Mouse (Mus musculus) forelimb bud, embryonic 11.5 days (tissue): ENCODE results near the gene Slc12a7.
"Not testable (repeated sequence)": the region's sequence is repeated elsewhere in the genome, so short reads cannot be mapped to it uniquely, and the experiment has no call there.

ENCODE experiments used
- DNase-seq: peaks from one replicate; pipeline ENCODE4 v3.0.0-alpha.2; 2012; ENCODE audit warnings: low read depth, low spot score

The Slc12a7 gene

DNA sequence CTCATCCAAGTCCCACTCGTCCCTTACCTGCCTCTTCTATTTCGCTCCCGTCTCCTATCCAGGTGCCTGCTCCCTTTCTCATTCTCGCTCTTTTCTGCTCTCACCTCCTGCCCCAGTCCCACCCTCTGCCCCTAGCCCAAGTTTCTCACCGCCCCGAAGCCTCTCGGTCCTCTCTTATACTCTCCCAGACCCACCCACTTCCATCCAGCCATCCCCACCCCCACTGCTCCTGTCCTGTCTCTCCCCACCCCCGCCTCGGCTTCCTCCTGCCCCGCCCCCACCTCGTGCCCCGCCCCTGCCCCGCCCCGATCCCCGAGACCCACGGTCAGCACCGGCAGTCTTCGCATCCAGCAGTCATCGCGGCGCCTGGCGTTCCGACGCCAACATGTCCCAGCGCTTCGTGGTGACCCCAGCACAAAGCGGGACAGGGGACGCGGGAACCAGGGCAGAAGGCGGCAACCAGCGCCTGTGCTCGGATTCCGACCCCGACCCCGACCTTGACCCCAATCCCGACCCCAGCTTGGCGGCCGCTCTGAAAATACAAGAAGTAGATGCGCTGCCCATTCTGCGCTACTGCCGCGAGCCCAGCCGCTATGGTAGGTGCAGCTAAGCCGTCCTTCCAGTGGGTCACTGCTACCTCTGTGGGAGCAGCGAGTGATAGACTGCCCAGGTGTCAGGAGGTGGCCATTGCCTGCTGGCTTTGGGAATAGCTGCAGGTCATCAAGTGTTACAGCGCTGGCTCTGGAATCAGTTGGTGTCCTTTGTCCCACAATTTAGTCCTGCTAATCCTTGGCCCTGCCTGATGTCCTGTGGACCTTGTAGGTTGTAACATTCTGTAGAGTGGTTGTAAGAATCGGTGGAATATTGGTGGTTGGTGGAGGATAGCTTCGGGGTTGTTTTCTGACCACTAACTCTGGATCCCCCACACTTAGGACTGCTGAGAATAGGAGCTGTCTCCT is at the start of gene Slc12a7:
Gene Slc12a7, plus strand, starts transcription at position 353 of the 959 bp plus-strand sequence.
- DNase-seq: no peak

DNA sequence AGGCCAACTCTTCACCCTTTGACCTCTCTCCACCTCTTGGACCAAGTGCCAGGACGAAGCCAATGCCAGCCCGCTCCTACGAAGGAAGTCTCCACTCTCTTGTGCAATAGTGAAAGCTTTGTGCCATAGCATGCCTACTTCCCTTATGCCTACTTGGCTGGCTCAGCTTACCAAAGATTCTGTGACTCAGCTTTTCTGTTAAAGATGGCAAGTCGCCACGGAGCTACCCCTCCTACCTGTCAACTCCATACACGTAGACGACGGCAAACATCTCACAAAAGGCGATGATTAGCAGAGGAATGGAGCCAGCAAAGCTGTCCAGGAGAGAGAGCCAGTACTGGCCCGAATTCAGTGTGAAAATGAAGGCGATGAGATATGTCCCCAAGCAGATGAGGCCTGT is 49.2 kb upstream of the Slc12a7 start:
- no peak for DNase-seq

DNA sequence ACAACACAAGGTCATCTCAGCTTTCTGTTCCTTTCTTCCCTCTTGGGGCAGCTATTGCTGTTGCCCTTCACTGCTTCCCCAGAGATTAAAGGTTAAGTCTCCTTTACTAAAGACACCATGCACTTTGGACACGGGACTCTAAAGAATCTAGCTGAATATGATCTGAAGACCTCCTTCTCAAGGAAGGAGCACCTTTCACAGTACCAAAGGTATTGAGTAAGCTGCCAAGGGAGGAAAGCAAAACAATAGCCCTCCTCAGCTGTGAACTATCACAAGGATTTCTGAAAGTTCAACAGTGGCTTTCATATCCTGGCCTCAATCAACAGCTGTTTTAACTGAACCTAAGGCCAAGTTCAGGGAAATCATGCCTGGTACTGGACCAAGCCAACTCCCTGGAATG is 48.5 kb upstream of the Slc12a7 start:
- no peak for DNase-seq

DNA sequence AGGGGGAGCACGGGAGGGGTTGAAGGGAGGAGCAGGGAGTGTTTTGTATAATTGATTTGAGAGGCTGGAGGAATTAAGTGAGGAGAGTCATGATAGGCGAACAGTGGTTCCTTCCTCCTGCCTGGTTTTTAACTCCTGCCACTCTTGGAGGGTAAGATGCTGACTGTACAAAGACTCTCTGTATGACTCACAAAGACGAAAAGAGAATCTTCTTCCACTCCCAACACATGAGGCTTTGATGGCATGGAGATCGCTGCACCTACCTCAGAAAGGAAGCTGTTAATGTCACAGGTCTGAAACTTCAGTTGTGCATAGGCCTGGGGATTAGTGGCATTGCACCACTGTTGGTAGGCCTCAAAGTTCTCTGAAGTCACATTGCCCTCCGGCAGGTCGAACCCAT is 47.4 kb upstream of the Slc12a7 start:
- no peak for DNase-seq

DNA sequence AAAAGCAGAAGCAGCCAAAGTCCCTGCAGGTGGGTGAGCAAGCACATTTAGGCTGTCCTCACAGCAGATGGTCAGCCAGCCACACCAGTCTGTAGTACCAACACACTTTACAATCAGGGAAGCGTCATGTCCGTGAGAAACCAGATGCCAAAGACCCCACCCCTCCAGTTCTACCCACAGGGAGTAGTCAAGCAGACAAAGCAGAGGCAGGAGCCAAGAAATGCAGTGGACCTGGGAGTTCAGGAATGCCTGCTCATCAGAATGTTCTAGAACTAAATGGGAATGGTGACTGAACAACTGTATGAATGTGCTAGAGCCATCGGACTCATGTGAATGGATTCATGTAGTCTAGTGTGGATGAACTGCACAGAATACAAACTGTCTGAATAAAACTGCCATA is 45.3 kb upstream of the Slc12a7 start:
- no peak for DNase-seq

DNA sequence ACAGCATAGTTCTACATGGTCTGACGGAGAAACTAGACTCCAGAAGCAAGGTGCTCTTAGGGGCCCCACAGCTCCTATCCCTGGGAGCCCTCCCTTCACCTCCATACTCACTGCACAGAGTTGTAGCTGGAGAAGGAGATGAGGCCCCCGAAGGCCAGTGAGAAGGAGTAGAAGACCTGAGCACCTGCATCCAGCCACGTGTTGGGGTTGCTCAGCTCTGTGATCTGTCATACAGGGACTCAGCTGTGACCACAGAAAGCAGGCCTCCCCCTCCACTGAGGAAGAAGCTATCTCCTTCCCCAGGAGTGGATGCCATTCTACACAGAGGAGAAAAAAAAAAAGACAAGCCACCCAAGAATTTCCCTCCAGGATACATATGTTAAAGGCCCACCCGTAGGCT is 44.0 kb upstream of the Slc12a7 start:
- no peak for DNase-seq

DNA sequence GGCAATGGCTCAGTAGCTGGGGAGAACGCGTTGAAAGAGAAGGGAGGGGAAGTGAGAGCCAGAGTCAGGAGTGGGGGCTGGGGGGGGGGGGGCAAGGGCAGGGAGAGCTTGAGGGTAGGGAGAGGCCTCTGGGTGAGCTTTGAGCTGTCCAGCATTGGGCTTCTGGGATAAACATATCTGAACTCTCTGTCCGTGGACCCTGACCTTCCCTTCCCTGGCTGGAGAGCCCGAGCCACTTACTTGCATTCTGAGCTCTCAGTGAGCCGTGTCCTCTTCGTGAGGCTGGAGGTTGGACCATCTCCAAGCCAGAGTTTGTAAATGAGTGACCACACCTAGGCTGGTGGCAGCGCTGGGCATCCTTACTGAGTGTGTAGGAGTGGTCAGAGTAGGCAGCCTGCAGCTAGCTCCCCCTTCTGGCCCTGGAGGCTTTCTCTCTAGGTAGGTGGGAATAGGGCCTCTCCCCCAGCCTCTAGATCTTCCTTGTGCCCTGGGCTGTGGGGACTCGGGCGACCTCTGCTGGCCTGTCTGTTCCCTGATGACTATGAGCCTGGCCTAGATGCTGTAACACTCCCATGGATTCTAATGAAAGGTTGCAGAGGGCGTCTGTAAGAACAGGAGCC is 40.5 kb upstream of the Slc12a7 start:
- peak; percentile 62 for DNase-seq

DNA sequence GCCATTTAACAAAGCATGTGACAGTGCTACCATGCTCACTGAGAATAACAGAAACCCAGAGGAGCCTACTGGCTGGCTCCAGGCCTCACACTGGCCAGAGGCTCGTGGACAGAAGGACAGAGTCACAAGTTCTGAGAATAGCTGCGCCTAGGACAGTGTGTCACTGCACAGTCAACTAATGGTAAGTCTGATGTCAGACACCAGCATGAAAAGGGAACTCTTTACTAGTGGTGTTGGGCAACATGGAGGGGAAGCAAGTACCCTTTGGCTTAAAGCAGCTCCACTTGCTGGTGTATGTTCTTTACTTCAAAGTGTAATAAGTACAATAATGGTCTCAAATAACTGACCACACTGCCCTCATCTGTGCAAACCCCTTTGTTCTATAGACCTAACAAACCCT is 39.6 kb upstream of the Slc12a7 start:
- no peak for DNase-seq

DNA sequence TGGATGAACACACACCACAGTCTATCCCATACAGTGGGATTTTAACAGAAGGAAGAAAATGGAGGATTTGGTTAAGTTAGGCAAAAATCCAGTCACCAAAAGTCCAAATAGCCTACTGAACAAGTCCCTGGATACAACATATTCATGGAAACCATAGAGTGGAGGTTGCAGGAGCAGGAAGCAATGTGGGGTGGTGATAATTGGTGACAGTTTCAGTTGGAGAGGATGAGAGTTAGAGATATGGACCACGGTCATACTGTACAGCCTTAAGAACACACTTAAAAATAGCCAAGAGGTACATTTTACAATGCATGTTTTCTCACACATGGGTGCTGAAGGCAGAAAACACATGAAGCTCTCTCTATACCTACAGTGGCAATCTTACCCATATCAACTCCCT is 37.9 kb upstream of the Slc12a7 start:
- DNase-seq: no peak

DNA sequence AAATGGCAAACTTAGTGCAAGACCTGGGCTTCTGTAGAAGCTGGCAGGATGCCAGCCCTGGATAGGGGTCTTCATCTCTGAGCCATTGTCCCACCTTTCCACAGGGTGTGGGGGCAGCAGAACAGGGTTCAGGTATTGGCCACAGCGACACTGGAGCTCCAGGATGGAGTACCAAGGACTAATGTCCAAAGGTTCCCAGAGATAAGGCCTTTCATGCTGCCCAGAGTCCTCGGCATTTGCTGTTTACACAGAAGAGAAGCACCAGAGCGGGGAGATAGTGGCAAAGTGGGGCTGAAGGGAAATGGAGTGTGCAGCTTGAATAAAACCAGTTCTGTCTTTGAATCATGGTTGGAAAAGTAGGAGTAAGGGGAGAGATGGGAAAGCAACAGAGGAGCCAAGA is 36.4 kb upstream of the Slc12a7 start:
- DNase-seq: no peak

DNA sequence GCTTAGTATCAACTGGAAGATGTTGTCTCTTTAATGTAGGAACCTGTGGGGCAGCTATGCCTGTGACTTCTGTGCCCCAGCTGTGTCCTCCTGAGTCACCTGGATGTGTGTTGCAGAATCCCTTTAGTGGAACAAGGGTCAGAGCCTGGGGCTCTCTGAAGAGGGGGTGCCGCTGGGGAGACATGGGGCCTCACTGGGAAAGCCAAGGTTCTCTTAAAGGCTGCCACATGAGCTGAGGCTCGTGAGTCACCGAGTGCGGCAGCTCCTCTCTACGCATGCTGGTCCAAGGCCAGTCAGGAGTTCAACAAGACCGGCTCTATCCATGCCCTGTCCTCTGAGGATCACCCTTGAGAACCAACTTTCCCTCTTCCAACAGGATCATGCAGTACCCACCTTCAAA is 33.2 kb upstream of the Slc12a7 start:
- DNase-seq: no peak

DNA sequence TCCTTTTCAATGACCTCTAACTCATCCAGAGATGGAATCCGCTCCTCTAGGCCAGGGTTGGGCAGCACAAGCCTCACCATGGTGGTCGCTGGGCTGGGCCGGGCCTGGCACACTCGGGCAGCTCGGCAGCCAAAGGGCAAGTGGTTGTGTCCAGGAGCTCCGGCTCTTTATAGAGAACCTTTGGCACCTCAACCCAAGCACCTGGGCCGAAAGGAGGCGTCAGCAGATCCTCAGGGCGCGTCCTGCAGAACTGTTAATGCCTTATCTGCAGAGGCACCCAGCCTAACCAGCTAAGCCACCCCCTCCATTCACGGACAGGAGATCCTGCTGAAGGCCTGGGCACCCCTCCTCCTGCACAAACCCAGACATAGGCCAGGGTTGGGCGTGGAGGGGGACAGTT is 32.3 kb upstream of the Slc12a7 start:
- no peak for DNase-seq

DNA sequence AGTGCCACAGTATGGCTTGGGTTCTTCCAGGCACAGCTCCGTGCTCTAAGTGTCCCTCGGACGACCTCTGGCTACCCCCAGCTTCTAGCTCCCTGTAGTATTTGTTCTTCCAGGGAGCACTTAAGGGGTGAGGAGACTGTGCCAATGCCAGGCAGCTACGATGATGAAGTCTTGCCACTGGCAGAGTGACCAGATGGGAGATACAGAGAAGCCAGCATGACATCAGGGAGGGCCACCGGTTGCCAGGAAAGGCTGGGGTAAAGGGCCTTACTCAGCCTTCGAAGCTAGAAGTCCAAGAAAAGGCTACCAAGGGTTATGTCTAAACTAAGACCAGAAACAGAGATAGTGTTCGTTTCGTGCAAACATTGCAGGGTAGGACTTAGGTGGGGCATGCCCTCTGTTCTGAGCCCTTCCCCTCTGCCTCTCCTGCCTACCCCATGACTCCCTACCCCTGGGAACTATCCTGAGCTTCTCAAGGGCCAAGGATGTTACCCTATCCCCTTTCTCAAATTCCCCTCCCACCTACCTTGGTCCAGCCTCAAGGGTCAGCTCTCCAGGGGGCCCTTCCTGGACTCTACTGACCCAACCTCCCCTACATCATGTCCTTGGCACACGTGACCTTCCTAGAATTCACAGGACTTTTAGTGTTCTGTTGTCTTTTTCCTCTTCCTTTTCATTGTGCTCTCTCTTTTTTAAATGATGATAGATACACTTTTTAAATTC is 31.6 kb upstream of the Slc12a7 start:
- DNase-seq: no peak

DNA sequence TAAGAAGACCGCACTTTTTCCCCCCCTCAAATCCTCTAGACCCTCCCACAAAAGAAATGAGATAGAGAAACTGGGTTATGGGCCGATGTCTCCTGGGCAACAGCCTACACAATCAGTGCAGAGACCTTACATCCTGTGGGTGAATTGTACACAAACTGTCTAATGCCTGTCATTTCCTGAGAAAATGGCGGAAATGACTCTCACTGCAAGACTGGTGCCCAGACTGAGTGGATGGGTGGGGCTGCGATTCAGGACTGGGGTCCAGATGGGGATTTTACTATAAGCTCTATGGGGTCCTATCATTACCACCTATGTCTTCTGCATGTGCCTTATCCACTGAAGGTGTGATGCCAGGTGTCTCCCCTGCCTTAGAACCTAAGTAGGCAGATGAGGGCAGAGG is 30.1 kb upstream of the Slc12a7 start:
- no peak for DNase-seq

DNA sequence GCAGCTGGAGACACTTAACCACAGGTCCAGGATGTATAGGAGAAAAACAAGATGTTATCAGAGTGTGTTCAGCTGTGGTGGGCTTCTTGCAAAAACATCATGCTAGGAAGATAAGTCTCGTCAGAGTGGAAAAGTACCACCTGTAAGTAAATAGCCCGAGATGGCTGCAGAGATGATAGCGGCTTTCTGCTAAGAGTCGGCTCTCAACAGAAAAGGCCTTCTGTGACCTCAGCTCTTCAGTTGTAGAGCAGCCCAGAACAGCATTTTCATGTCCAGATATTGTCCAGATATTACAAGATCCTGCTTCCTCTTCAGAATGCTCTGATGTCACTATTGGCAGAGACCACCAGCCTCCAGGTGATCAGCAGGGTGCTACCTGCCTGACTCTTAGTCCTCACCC is 29.4 kb upstream of the Slc12a7 start:
- DNase-seq: not testable (repeated sequence)

DNA sequence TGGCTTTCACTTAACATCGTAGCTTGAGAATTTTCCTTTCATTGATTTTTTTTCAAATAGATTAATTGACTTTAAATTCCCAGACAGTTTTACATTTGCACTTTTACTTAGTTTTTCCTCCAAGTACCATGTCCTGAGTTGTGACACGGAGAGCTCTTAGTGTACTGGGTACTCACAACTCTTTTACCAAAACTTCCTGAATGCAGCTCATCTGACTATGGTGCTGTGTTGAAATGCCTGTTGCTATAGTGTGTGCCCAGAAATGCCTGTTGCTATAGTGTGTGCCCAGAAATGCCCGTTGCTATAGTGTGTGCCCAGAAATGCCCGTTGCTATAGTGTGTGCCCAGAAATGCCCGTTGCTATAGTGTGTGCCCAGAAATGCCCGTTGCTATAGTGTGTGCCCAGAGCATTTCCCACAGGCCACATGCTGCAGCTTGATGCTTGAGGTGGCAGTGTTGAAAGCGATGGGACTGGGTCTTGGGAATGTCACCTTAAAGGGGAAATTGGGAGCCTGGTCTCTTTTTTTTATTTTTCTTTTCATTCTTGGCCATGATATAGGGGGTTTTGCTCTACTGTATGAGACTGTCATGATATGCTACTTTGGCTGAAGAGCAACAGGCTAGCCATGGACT is 28.1 kb upstream of the Slc12a7 start, which contains the start of gene Slc6a19:
Gene Slc6a19, minus strand, starts transcription at position 172 of the 632 bp plus-strand sequence.
- no peak for DNase-seq

DNA sequence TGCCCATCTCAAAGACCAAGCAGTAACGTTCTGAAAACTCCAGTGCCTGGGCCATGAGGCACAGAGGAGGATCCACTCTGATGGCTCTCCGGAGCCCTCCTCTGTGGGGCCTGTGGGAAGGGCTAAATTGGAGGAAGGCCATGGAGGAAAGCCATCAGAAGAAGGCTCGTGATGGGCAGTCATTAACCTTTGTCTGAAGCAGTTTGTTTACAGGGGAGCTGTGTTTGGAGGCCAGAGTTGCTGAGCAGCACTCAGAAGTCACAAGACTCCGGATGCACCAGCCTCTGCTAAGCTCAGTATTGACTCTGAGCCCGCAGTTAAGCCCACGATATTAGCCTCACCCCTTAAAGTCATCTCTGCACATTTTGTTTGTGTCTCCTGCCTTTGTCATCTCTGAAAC is 23.4 kb upstream of the Slc12a7 start:
- no peak for DNase-seq

DNA sequence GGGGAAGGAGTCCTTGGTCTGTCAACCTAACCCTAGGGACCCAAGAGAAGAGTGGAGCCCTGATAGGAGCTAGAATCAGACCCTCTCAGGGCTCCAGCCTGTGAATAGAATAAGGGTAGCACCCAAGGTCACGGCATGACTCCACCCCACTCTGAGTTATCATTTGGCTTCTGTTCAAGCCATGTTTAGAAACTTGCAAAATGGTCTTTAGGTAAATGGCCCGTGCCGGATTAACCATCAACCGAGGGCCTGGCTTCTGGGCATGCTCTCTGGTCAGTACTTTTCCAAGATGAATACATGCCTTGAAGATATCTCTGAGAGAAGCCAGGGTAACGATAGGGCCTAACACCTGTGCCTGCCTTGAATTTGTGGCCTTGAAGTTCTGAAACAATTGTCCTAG is 21.7 kb upstream of the Slc12a7 start:
- DNase-seq: no peak

DNA sequence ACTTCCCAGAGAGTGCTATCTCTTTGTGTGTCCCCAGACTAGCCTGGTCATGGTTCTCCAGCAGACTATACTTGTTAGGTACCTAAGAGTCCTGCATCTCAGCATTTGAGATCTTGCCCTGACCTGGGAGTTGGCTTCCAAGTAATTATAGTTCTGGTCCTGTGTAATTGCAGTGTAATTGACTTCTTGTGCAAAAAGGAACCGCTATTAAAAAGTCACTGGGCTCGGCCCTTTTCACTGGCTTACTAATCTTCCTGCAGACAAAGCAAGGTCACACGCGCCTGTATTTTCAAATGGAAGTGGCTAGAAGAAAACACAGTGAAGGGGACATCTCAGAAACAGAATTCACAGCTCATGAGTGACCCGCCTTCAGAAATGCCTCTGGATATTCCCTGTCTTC is 21.1 kb upstream of the Slc12a7 start:
- DNase-seq: no peak

DNA sequence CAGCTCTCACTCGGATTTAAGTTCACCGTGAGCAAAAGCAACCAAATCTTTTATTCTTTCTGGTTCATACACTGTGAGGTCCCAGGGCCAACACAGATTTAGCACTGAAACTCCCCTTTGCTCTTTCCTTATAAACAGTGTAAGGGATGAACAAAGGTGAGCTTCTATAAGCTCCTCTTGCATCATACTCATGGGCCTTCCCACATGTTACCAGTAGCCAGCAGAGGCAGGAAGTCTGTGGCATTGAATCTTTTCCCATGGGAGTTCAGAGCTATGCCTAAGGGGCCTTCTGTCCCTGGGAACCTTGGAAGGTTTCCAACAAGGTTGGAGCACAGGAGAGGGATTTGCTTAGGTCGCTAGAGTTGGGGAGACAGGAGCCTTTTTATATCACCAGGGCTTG is 20.7 kb upstream of the Slc12a7 start:
- no peak for DNase-seq

DNA sequence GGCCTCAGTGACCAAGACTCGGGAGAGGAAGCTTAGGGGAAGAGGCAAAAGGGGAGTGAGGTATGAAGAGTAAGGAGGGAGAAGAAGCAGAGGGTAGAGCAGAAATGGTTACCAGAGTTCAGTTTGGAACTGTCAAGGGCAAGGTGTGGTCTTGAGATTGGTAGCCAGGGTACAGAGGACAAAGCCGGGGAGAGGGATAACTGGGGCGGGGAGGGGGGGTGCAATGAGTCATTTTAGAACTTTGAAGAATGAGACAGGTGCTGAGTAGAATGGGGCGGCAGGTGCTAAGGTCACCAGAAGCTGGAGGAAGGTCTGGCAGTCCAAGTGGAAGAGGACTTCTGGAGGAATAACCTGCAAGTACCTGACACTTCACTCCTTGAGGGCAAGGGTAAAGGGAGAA is 19.7 kb upstream of the Slc12a7 start:
- DNase-seq: no peak

DNA sequence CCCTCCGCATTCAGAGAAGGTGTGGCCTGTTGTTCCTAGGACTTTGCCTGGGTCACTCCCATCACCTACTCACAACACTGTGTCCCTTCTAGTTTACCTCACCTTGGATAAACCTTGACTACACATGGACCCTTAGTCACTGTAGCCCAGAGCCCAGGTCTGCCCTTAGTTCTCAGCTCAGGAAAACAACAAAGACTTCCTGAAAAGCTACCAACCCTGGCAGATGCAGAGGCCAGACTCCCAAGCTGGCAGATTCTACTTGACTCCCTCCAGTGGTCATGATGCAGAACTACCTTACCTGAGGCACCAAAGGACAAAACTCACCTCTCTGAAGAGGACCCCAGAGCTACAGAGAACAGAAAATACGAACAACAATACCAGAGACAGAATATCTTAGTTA is 18.9 kb upstream of the Slc12a7 start:
- DNase-seq: peak; percentile 31
